Mouse (Mus musculus) C2C12 (cell line): ENCODE data around the gene Tnr.

ENCODE experiments used
- CEBPB ChIP-seq: IDR thresholded peaks from one replicate; pipeline ENCODE4 v1.6.1; 2011; ENCODE audit warnings: low read depth, mild to moderate bottlenecking, control low read depth, moderate library complexity
- CTCF ChIP-seq: IDR thresholded peaks from one replicate; pipeline ENCODE4 v1.5.1; 2011; ENCODE audit not compliant: control insufficient read depth, insufficient read depth, insufficient read length
- FOSL1 ChIP-seq: IDR thresholded peaks from one replicate; pipeline ENCODE4 v1.8.0; 2011; ENCODE audit warnings: mild to moderate bottlenecking, low read length; ENCODE audit not compliant: poor library complexity, insufficient read depth, severe bottlenecking
- MAX ChIP-seq: IDR thresholded peaks from one replicate; pipeline ENCODE4 v1.6.1; 2011; ENCODE audit warnings: mild to moderate bottlenecking, control low read depth
- MYOD1 ChIP-seq: IDR thresholded peaks from one replicate; pipeline ENCODE4 v1.6.1; 2011; ENCODE audit warnings: low read depth; ENCODE audit not compliant: control insufficient read depth, insufficient read length
- MYOG ChIP-seq: IDR thresholded peaks from one replicate; pipeline ENCODE4 v1.6.1; 2011; ENCODE audit not compliant: control insufficient read depth, insufficient read length; ENCODE audit errors: extremely low read depth
- USF1 ChIP-seq: IDR thresholded peaks from one replicate; pipeline ENCODE4 v1.6.1; 2011; ENCODE audit warnings: low read depth, mild to moderate bottlenecking, control low read depth, moderate library complexity

GRCm38 (mm10) chr1:159895094-159895493 is 371.5 kb downstream of the Tnr start:
- TF ChIP-seq CTCF: no peak
- no peak for TF ChIP-seq CEBPB
- no peak for TF ChIP-seq MAX
- TF ChIP-seq USF1: no peak
- TF ChIP-seq MYOD1: no peak
- TF ChIP-seq FOSL1: no peak
- no peak for TF ChIP-seq MYOG
